Mouse (Mus musculus) MEL (cell line): ENCODE measurements around the gene Cmpk2. TPM values are rescaled to one million over a fixed set of nuclear protein-coding genes. Genes with fewer than 3 reads are reported as not detected.
"Not testable (repeated sequence)": the region's sequence is repeated elsewhere in the genome, so short reads cannot be mapped to it uniquely, and the experiment has no call there.

Experiments used
- DNase-seq: peaks from one replicate; pipeline ENCODE4 v3.0.0; 2011; ENCODE audit warnings: low read depth, low spot score
- H3K27ac ChIP-seq: 2 replicates; pipeline ENCODE4 v1.5.1; 2012; ENCODE audit warnings: low read depth, mild to moderate bottlenecking, control low read depth, low read length, moderate library complexity; ENCODE audit not compliant: control insufficient read depth
- H3K27me3 ChIP-seq, 2 experiments: fragments of 150-350 bp in 1 of 2; sonication (generic) in 1 of 2; 2 replicates each; pipeline ENCODE4 v1.6.1; 2012; ENCODE audit warnings: low read length in 2 of 2, mild to moderate bottlenecking in 2 of 2, improper control_type of control experiment in 1 of 2, moderate library complexity in 1 of 2; ENCODE audit not compliant: insufficient read depth in 2 of 2, control insufficient read depth in 1 of 2
- H3K36me3 ChIP-seq, 2 experiments: 2 replicates each; pipeline ENCODE4 v1.6.1; 2012 to 2014; ENCODE audit warnings: low read length in 2 of 2, improper control_type of control experiment in 1 of 2, inconsistent platforms in 1 of 2, mild to moderate bottlenecking in 1 of 2; ENCODE audit not compliant: insufficient read depth in 2 of 2, control insufficient read depth in 1 of 2
- H3K4me1 ChIP-seq, 2 experiments: fragments of 150-350 bp in 1 of 2; sonication (generic) in 1 of 2; 2 replicates each; pipeline ENCODE4 v1.6.1; 2012; ENCODE audit warnings: low read length in 2 of 2, improper control_type of control experiment in 1 of 2, mild to moderate bottlenecking in 1 of 2; ENCODE audit not compliant: insufficient read depth in 2 of 2, control insufficient read depth in 1 of 2
- H3K4me3 ChIP-seq, 2 experiments: fragments of 150-350 bp in 1 of 2; sonication (generic) in 1 of 2; 2 replicates each; pipeline ENCODE4 v1.5.1; 2012; ENCODE audit warnings: low read depth in 2 of 2, low read length in 2 of 2, mild to moderate bottlenecking in 2 of 2, moderate library complexity in 2 of 2, control low read depth in 1 of 2, improper control_type of control experiment in 1 of 2; ENCODE audit not compliant: control insufficient read depth in 1 of 2, insufficient read depth in 1 of 2
- H3K79me2 ChIP-seq: 2 replicates; pipeline ENCODE4 v1.6.1; 2012; ENCODE audit warnings: mild to moderate bottlenecking, low read length, moderate library complexity; ENCODE audit not compliant: control insufficient read depth, poor library complexity, insufficient read depth
- H3K9ac ChIP-seq: 2 replicates; pipeline ENCODE4 v1.6.1; 2012; ENCODE audit warnings: low read depth, mild to moderate bottlenecking, control low read depth, low read length, moderate library complexity; ENCODE audit not compliant: control insufficient read depth, poor library complexity, severe bottlenecking
- H3K9me3 ChIP-seq: fragments of 150-350 bp; sonication (generic); replicated peaks from 2 replicates; pipeline ENCODE4 v1.6.1; 2012; ENCODE audit warnings: mild to moderate bottlenecking, low read length, improper control_type of control experiment, moderate library complexity; ENCODE audit not compliant: insufficient read depth
- CHD1 ChIP-seq: IDR thresholded peaks from 2 replicates; pipeline ENCODE4 v1.6.1; 2012; ENCODE audit warnings: low read depth, mild to moderate bottlenecking, inconsistent platforms, low read length, improper control_type of control experiment
- ETS1 ChIP-seq: IDR thresholded peaks from 2 replicates; pipeline ENCODE4 v1.6.1; 2012; ENCODE audit warnings: low read depth, mild to moderate bottlenecking, inconsistent platforms, low read length, improper control_type of control experiment, moderate library complexity
- GABPA ChIP-seq: IDR thresholded peaks from 2 replicates; pipeline ENCODE4 v1.6.1; 2012; ENCODE audit warnings: low read depth, mild to moderate bottlenecking, inconsistent platforms, low read length, improper control_type of control experiment, moderate library complexity
- GATA1 ChIP-seq: IDR thresholded peaks from 2 replicates; pipeline ENCODE4 v1.6.1; 2011; ENCODE audit warnings: low read depth, low read length, improper control_type of control experiment
- MAX ChIP-seq: IDR thresholded peaks from 2 replicates; pipeline ENCODE4 v1.6.1; 2011; ENCODE audit warnings: low read length, improper control_type of control experiment
- MEF2A ChIP-seq: IDR thresholded peaks from 2 replicates; pipeline ENCODE4 v1.6.1; 2014; ENCODE audit warnings: low read depth, mild to moderate bottlenecking, inconsistent platforms, low read length, improper control_type of control experiment; ENCODE audit not compliant: poor library complexity, insufficient replicate concordance, severe bottlenecking; ENCODE audit errors: extremely low read depth
- MXI1 ChIP-seq: IDR thresholded peaks from 2 replicates; pipeline ENCODE4 v1.6.1; 2011; ENCODE audit warnings: mild to moderate bottlenecking, low read depth, low read length, improper control_type of control experiment
- MYB ChIP-seq: IDR thresholded peaks from 2 replicates; pipeline ENCODE4 v1.6.1; 2011; ENCODE audit warnings: mild to moderate bottlenecking, low read depth, low read length, improper control_type of control experiment
- MYC ChIP-seq: IDR thresholded peaks from 2 replicates; pipeline ENCODE4 v1.6.1; 2011; ENCODE audit warnings: low read depth, mild to moderate bottlenecking, low read length, improper control_type of control experiment, moderate library complexity
- NELFE ChIP-seq: IDR thresholded peaks from 2 replicates; pipeline ENCODE4 v1.6.1; 2011; ENCODE audit warnings: low read depth, low read length, improper control_type of control experiment
- POLR2AphosphoS2 ChIP-seq: IDR thresholded peaks from 2 replicates; pipeline ENCODE4 v1.6.1; 2011; ENCODE audit warnings: low read length, improper control_type of control experiment
- RCOR1 ChIP-seq: IDR thresholded peaks from 2 replicates; pipeline ENCODE4 v1.6.1; 2012; ENCODE audit warnings: low read depth, mild to moderate bottlenecking, inconsistent platforms, low read length, improper control_type of control experiment
- SIN3A ChIP-seq: IDR thresholded peaks from 2 replicates; pipeline ENCODE4 v1.6.1; 2012; ENCODE audit warnings: low read length, improper control_type of control experiment, inconsistent platforms
- TBP ChIP-seq: IDR thresholded peaks from 2 replicates; pipeline ENCODE4 v1.8.0; 2011; ENCODE audit warnings: low read depth, low read length, improper control_type of control experiment
- ZNF384 ChIP-seq: IDR thresholded peaks from 2 replicates; pipeline ENCODE4 v1.6.1; 2012; ENCODE audit warnings: low read depth, mild to moderate bottlenecking, inconsistent platforms, low read length, improper control_type of control experiment
- polyA plus RNA-seq, 2 experiments: library from polyadenylated mRNA; stranded (reverse) in 1 of 2; unstranded in 1 of 2; fragments of >175 nt in 1 of 2; fragments of >200 nt in 1 of 2; gene quantifications; 2 replicates each; pipeline versions ENCODE4 v1.2.1 to v1.2.4; 2012; ENCODE audit warnings: low replicate concordance in 2 of 2, low read depth in 1 of 2; ENCODE audit not compliant: insufficient read length in 2 of 2, insufficient read depth in 1 of 2, missing spikeins in 1 of 2
- total RNA-seq: library from RNA; depleted of rRNA; stranded (reverse); fragments of 300-350 nt; gene quantifications from 2 replicates; pipeline ENCODE4 v1.2.3, GENCODE M21; 2012

Gene Cmpk2
- total and polyA plus RNA-seq, 3 experiments: 0.89 to 3.0 TPM; not detected in 1

GRCm38 (mm10) chr12:26473746-26474145, 4.7 kb downstream of the Cmpk2 start:
- no peak for TF ChIP-seq ZNF384
- TF ChIP-seq GATA1: no peak
- no peak for TF ChIP-seq CHD1
- TF ChIP-seq TBP: no peak
- TF ChIP-seq ETS1: no peak
- no peak for TF ChIP-seq GABPA
- TF ChIP-seq NELFE: no peak
- no peak for TF ChIP-seq MYB
- no peak for TF ChIP-seq RCOR1
- TF ChIP-seq MYC: no peak
- no peak for TF ChIP-seq SIN3A
- no peak for TF ChIP-seq POLR2AphosphoS2
- no peak for TF ChIP-seq MEF2A
- no peak for TF ChIP-seq MXI1
- Histone ChIP-seq H3K79me2 (no peaks in the 10 kb centered on the region), H3K36me3 (no peaks in the 10 kb centered on the region), H3K4me3 (no peak overlapping the region), H3K9ac (no peak overlapping the region), H3K4me1 (no peaks in the 10 kb centered on the region; a peak in 1 of 4 replicates), H3K27ac (no peak overlapping the region), H3K9me3 (no peaks in the 10 kb centered on the region), H3K27me3 (no peaks in the 10 kb centered on the region)
- no peak for DNase-seq

- Histone ChIP-seq H3K9me3 (no peaks in the 10 kb centered on the region), H3K79me2 (no peaks in the 10 kb centered on the region), H3K27me3 (no peaks in the 10 kb centered on the region), H3K27ac (no peak overlapping the region)
- no peak for DNase-seq
- no peak for TF ChIP-seq CHD1
- TF ChIP-seq NELFE: no peak
- no peak for TF ChIP-seq MYC
- TF ChIP-seq, all 39 proteins: peak for 0
- Histone ChIP-seq H3K4me3 (no peak overlapping the region), H3K4me1 (no peaks in the 10 kb centered on the region), H3K36me3 (no peaks in the 10 kb centered on the region), H3K9ac (no peak overlapping the region)
Observed at GRCm38 (mm10) chr12:26477198-26477597, 8.2 kb downstream of the Cmpk2 start.

GRCm38 (mm10) chr12:26478196-26479004, 9.4 kb downstream of the Cmpk2 start:
- no peak for DNase-seq
- H3K27me3 ChIP-seq: no peaks in the 10 kb centered on the region
- no peak overlapping the region for H3K4me3 ChIP-seq
- no peaks in the 10 kb centered on the region for H3K9me3 ChIP-seq
- no peaks in the 10 kb centered on the region for H3K79me2 ChIP-seq
- no peaks in the 10 kb centered on the region for H3K4me1 ChIP-seq
- no peak overlapping the region for H3K27ac ChIP-seq
- TF ChIP-seq MAX (no peak), SIN3A (no peak), ETS1 (no peak), MYB (no peak)
- H3K36me3 ChIP-seq: no peaks in the 10 kb centered on the region
- no peak overlapping the region for H3K9ac ChIP-seq

- not testable (repeated sequence) for H3K27me3 ChIP-seq, H3K9me3 ChIP-seq, H3K27ac ChIP-seq, H3K9ac ChIP-seq, H3K4me3 ChIP-seq, H3K36me3 ChIP-seq, H3K79me2 ChIP-seq, DNase-seq, H3K4me1 ChIP-seq
Observed at GRCm38 (mm10) chr12:26485738-26486580, 17.0 kb downstream of the Cmpk2 start.
